In genomic region chr11:35664991-35665390, GRCm38 (mm10) we compare ENCODE assay signal across 10 mouse cellular contexts.
A peak's percentile ranks its signal among the peaks of the same experiment; 100 is the strongest.
DNase-seq lines count a peak whose midpoint lies in the region; ATAC-seq and TF ChIP-seq lines count a peak whose summit lies in the region.
"Had no signal": no experiment of that assay in that cellular context is flagged by ENCODE, and none has a peak within 500 bp of the region (broad histone marks: within the 10 kb centered on the region; RNA-seq: fewer than 3 reads in every experiment).

No protein-coding gene starts in this region.

- intact Hi-C loops in heart, adult 2 months (cut with DNase I), result loop anchor here (2.0 to 10.0 kb wide), 4 partner anchors 38 to 550 kb away; no protein-coding TSS in a partner anchor
- intact Hi-C loops in left cerebral cortex, postnatal 10 days (cut with DNase I), result loop anchor here (2.0 to 10.0 kb wide), 2 partner anchors 212 to 800 kb away; no protein-coding TSS in a partner anchor

- no peak for TF ChIP-seq POLR2A in heart, adult 2 months (IDR thresholded peaks at IDR 0.05; ENCODE audit: insufficient read depth, low read depth, low read length)
- no peak for TF ChIP-seq POLR2A in ES-Bruce4 (IDR thresholded peaks at IDR 0.05; ENCODE audit: insufficient read depth, low read length)

- DNase-seq in heart, adult 2 months, result peak in 1 of 2 experiments; percentile 10
- DNase-seq in cerebellum, postnatal 10 days, result peak; percentile 78 to 85
- peak; percentile 51 for DNase-seq in heart, postnatal 0 days (ENCODE audit: low spot score)
- DNase-seq in left cerebral cortex, postnatal 10 days (ENCODE audit: extremely low spot score in 1 of 2, low spot score in 2 of 2), result peak; percentile 39 to 48
- DNase-seq in retina, adult 2 months (ENCODE audit: low read depth, low spot score), result peak; percentile 28
- no peak for DNase-seq in spleen, postnatal 4 days (ENCODE audit: low spot score in 2 of 2)

- H3K36me3 ChIP-seq in heart, adult 2 months (ENCODE audit: control insufficient read depth, insufficient read depth, low read length), result no peaks in the 10 kb centered on the region
- no peaks in the 10 kb centered on the region for H3K36me3 ChIP-seq in heart, embryonic 11.5 days (ENCODE audit: control insufficient read depth, insufficient read depth, low read length)
- H3K36me3 ChIP-seq in ES-Bruce4 (ENCODE audit: control insufficient read depth, insufficient read depth, low read length, poor library complexity, severe bottlenecking), result no peaks in the 10 kb centered on the region
- H3K36me3 ChIP-seq in heart, postnatal 0 days (replicated peaks; ENCODE audit: control insufficient read depth, insufficient read depth, low read length), result no peaks in the 10 kb centered on the region
- H3K36me3 ChIP-seq: G1E had no signal

- TF ChIP-seq CTCF in heart, adult 2 months (IDR thresholded peaks at IDR 0.05), result peak; percentile 72
- peak; percentile 76 for TF ChIP-seq CTCF in ES-Bruce4 (IDR thresholded peaks at IDR 0.05; ENCODE audit: low read depth, low read length)
- peak; percentile 74 for TF ChIP-seq CTCF in heart, postnatal 0 days (IDR thresholded peaks at IDR 0.05; ENCODE audit: low read depth)

- no peak for TF ChIP-seq EP300 in heart, adult 2 months (IDR thresholded peaks at IDR 0.05; ENCODE audit: insufficient read depth, low read depth, low read length)
- TF ChIP-seq EP300 in ES-Bruce4 (IDR thresholded peaks at IDR 0.05; ENCODE audit: insufficient read depth, low read depth, low read length), result no peak
- no peak for TF ChIP-seq EP300 in heart, postnatal 0 days (IDR thresholded peaks at IDR 0.05; ENCODE audit: low read depth)

- H3K27ac ChIP-seq in heart, adult 2 months, result no peak overlapping the region
- no peak overlapping the region for H3K27ac ChIP-seq in heart, embryonic 11.5 days (ENCODE audit: low read depth, low read length)
- H3K27ac ChIP-seq in ES-Bruce4 (ENCODE audit: insufficient read depth, low read length), result no peak overlapping the region
- H3K27ac ChIP-seq in heart, postnatal 0 days (ENCODE audit: low read depth), result no peak overlapping the region
- H3K27ac ChIP-seq: heart, embryonic 13.5 days had no signal

- H3K9me3 ChIP-seq in heart, embryonic 11.5 days (replicated peaks; ENCODE audit: control insufficient read depth, low read length), result no peaks in the 10 kb centered on the region
- no peaks in the 10 kb centered on the region for H3K9me3 ChIP-seq in ES-Bruce4 (replicated peaks; ENCODE audit: control insufficient read depth, insufficient read depth, low read length, poor library complexity, severe bottlenecking)
- no peaks in the 10 kb centered on the region for H3K9me3 ChIP-seq in heart, postnatal 0 days (replicated peaks; ENCODE audit: control insufficient read depth, low read length)
- H3K9me3 ChIP-seq: heart, embryonic 13.5 days had no signal

- no peaks in the 10 kb centered on the region for H3K79me2 ChIP-seq in heart, adult 2 months (replicated peaks; ENCODE audit: control insufficient read depth, insufficient read depth, low read length)

- H3K27me3 ChIP-seq in heart, adult 2 months (ENCODE audit: control insufficient read depth, insufficient read depth, low read length), result no peaks in the 10 kb centered on the region
- H3K27me3 ChIP-seq in heart, embryonic 11.5 days (ENCODE audit: control insufficient read depth, insufficient read depth, low read length), result no peaks in the 10 kb centered on the region
- no peaks in the 10 kb centered on the region for H3K27me3 ChIP-seq in ES-Bruce4 (ENCODE audit: control insufficient read depth, insufficient read depth, low read length, poor library complexity, severe bottlenecking)
- no peaks in the 10 kb centered on the region for H3K27me3 ChIP-seq in heart, postnatal 0 days (ENCODE audit: control insufficient read depth, insufficient read depth, low read length)

- no peaks in the 10 kb centered on the region for H3K4me1 ChIP-seq in heart, adult 2 months (ENCODE audit: control insufficient read depth, insufficient read depth, low read length)
- H3K4me1 ChIP-seq in heart, embryonic 11.5 days (ENCODE audit: control insufficient read depth, insufficient read depth, low read length), result 0 out of 2 replicates have a peak, but pooled peaks cover 2% of the 10 kb centered on the region
- H3K4me1 ChIP-seq in ES-Bruce4 (ENCODE audit: control insufficient read depth, insufficient read depth, low read length), result no peaks in the 10 kb centered on the region
- no peaks in the 10 kb centered on the region for H3K4me1 ChIP-seq in heart, postnatal 0 days (ENCODE audit: control insufficient read depth, insufficient read depth)

- no peak for ATAC-seq in heart, embryonic 11.5 days (replicated peaks; ENCODE audit: insufficient number of reproducible peaks, low FRiP score, low TSS enrichment)
- 0 out of 2 replicates have a peak, but pooled peaks have one; percentile 39 for ATAC-seq in heart, postnatal 0 days (ENCODE audit: insufficient read depth, low read depth)

- H3K4me2 ChIP-seq in heart, embryonic 11.5 days, result no peak overlapping the region
- H3K4me2 ChIP-seq in heart, postnatal 0 days (ENCODE audit: low read depth, low read length), result no peak overlapping the region
- H3K4me2 ChIP-seq: heart, embryonic 13.5 days had no signal

- H3K9ac ChIP-seq in heart, adult 2 months (ENCODE audit: low read depth, low read length), result no peak overlapping the region
- no peak overlapping the region for H3K9ac ChIP-seq in heart, embryonic 11.5 days (ENCODE audit: low read depth, low read length)
- no peak overlapping the region for H3K9ac ChIP-seq in ES-Bruce4 (ENCODE audit: low read depth, poor library complexity, severe bottlenecking)
- H3K9ac ChIP-seq in heart, postnatal 0 days (replicated peaks; ENCODE audit: low read depth, low read length), result no peak overlapping the region
- H3K9ac ChIP-seq: heart, embryonic 13.5 days had no signal

- WGBS in heart, adult 2 months, result 62% methylated on average over 5 of the region's 5 CpGs
- WGBS in heart, embryonic 11.5 days (ENCODE audit: insufficient replicate concordance), result 53% methylated on average over 5 of the region's 5 CpGs
- 57% methylated on average over 5 of the region's 5 CpGs for WGBS in heart, postnatal 0 days

- H3K4me3 ChIP-seq in heart, adult 2 months, result no peak overlapping the region
- no peak overlapping the region for H3K4me3 ChIP-seq in heart, embryonic 11.5 days (ENCODE audit: low read depth, low read length)
- no peak overlapping the region for H3K4me3 ChIP-seq in ES-Bruce4 (ENCODE audit: low read depth, low read length)
- H3K4me3 ChIP-seq in heart, postnatal 0 days (ENCODE audit: low read depth, low read length), result no peak overlapping the region
- H3K4me3 ChIP-seq: heart, embryonic 13.5 days had no signal

Comparison
In these comparisons a context has a peak if more than half of its experiments do, and no peak if none do; other contexts are left out.
1. DNase-seq: peak in cerebellum, postnatal 10 days (2 of 2), heart, postnatal 0 days (single experiment), left cerebral cortex, postnatal 10 days (2 of 2) and retina, adult 2 months (single experiment); none in spleen, postnatal 4 days (0 of 2).
2. Peak in every context shown above with its lines, with median percentiles within 50 percentile points of each other: CTCF ChIP-seq.